Mouse (Mus musculus): ENCODE measurements around the gene Kcnd3. TPM values are rescaled to one million over a fixed set of nuclear protein-coding genes. Genes with fewer than 3 reads are reported as not detected.

The Kcnd3 gene
- polyA plus RNA-seq, 1 experiment from 2014 or later: 4.6 TPM

Other genes with a start within 250 kb of the Kcnd3 start
- 24.9 and 27.2 TPM in 2 replicates for gene Ddx20, start 235.2 kb downstream of the Kcnd3 start, polyA plus RNA-seq (2015; fragmentation: Nextera tagmentation; extraction: Ambion mirVana)

Measured in neural tube, embryonic 13.5 days (tissue).